Mouse (Mus musculus) T-helper 17 cell (primary cell): ENCODE results near the gene Vapb.
"Not testable (repeated sequence)": the region's sequence is repeated elsewhere in the genome, so short reads cannot be mapped to it uniquely, and the experiment has no call there.

Experiments used
- in situ Hi-C, 2 experiments: fragments of 300-600 bp; cut with MboI, MseI; formaldehyde crosslinking; loops; 1 replicate in 1 of 2; 2 replicates in 1 of 2; pipeline ENCODE4 v1.15.1; 2025; ENCODE audit warnings: high pct_unique_total_duplicates in 2 of 2

The Vapb gene

DNA sequence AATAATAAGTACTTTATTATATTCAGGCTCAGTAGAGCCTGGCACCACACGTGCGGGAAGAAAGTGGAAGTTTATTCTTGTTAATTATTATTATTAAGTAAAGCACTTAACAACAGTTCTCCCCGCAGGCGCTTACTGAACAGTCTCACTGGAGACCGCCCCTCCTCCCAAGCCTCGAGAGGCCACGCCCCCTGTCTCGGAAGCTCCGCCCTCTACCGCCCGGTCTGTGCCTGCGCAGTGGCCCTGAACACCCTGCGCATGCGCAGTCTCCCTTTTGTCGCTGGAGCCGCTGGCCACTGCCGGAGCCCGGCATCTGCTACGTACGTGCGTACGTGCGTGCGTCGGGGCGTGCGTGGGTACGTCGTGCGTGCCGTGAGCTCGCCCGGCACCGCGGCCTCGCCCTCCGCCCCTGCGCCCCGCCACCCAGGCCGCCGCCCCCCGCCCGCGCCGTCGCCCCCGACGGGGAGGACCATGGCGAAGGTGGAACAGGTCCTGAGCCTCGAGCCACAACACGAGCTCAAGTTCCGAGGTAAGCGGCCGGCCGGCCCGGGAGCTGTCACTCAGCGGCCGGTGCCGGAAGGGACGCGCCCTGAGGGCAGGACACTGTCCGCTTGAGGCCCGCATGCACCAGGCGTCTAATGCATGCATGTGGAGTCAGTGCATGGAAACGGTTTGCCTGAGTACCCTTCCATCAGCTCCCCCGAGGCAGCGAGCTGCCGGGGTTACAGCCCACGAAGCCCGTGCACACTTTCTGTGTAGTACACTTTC, at the start of gene Vapb:
Vapb (plus strand) TSS at position 290 of the 768 bp plus-strand sequence.
- in situ Hi-C loops: loop anchor here in 1 of 2 experiments (5.0 kb wide), 1 partner anchor 80 kb away; the partner anchor contains the start of gene Rab22a

- in situ Hi-C loops: no loop called here
Observed at GRCm38 (mm10) chr2:173689835-173690234, 47.5 kb upstream of the Vapb start.

DNA sequence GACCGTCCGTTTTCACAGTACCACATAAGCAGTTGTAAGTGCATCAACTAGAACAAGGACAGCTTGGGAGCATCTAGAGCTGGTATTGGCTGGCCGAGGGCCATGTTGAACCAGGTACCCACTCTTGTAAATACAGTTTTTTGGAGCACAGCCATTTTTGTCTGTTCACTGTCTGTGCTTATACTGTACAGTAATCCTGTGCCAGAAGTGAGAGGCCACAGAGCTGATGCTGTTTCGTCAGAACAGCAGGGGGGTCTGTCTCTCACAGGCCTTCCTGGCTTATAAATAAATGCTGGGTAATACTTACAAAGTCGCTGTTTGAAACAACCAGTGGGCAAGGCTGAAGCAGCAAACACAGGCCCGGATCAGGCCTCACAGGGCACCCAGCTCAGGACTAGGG, 45.6 kb upstream of the Vapb start:
- in situ Hi-C loops: no loop called here

GRCm38 (mm10) chr2:173692693-173693092, 44.6 kb upstream of the Vapb start:
- in situ Hi-C loops: no loop called here

- in situ Hi-C loops: no loop called here
Observed at GRCm38 (mm10) chr2:173698850-173699249, 38.5 kb upstream of the Vapb start.

DNA sequence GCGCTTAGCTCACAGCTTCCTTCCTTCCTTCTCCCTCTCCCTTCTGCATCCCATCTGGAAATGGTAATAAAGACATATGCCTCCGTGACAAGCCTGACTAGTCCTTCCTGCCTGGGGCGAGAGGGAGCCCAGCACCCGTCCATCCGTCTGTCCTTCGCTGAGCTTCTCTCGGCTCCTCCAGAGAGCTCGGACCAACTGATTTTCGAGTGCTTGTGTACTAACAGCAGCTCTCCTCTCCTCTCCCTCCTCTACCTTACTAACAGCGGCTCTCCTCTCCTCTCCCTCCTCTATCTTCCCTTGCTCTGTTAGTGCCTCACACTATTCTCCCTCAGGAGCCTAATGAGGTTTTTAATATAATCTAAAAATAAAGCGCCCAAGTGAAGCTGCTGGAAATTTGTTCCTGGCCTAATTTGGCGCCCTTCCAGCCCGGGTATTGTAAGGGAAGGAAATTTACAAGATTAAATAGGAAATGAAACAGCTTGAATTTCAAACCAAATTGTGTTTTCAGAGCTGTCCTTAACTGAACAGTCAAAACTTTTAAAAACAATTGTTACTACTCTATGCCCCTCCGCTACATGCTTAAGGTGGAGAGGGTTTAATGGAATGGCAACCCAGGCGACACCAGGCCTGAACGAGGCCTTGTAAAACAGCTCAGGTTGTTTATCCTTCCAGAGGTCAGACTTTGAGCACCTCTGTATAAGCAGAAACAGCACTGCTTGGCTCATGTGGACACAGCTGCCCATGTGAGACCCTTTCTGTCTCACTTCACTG, 35.0 kb upstream of the Vapb start:
- in situ Hi-C loops: no loop called here

GRCm38 (mm10) chr2:173702867-173703237, 34.5 kb upstream of the Vapb start:
- in situ Hi-C loops: no loop called here

DNA sequence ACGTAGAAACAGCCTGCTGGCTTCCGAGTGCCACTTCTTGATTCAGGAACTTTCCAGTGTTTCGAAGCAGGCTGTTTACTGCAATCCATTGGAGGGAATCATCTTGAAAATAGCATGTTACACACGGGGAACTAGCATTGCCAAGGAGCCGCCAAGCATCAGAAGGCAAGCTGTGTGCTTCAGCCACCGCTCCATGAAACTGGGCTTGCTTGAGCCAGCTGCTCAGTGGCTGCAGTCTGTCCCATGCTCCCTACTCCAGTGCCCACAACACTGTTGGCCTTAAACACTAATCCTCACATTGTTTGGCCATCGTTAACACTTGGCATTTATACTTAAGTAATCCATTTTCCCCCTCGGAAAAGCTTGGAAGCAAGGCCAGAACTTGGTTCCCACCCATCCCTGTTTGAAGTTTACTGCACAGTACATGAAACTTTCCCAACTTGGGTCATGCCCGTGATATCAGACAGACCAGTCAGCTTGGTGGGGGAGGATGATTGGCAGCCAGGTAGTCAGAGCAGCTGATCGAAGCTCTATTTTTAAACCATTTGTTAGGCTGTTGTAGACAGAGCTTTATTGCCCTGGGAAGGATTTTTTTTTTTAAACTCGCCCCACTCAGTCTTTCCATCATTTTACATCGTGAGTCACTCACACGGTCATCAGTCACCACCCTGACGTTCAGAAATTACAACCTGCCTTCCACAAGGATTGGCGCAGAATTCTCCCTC, 31.3 kb upstream of the Vapb start:
- in situ Hi-C loops: no loop called here

DNA sequence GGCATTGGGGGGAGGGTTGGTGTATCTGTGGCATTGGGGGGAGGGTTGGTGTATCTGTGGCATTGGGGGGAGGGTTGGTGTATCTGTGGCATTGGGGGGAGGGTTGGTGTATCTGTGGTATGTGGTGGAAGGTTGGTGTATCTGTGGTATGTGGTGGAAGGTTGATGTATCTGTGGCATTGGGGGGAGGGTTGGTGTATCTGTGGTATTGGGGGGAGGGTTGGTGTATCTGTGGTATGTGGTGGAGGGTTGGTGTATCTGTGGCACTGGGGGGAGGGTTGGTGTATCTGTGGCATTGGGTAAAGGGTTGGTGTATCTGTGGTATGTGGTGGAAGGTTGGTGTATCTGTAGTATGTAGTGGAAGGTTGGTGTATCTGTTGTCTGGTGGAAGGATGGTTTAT, 29.7 kb upstream of the Vapb start:
- in situ Hi-C loops: not testable (repeated sequence)

GRCm38 (mm10) chr2:173710193-173710592, 27.1 kb upstream of the Vapb start:
- in situ Hi-C loops: no loop called here

DNA sequence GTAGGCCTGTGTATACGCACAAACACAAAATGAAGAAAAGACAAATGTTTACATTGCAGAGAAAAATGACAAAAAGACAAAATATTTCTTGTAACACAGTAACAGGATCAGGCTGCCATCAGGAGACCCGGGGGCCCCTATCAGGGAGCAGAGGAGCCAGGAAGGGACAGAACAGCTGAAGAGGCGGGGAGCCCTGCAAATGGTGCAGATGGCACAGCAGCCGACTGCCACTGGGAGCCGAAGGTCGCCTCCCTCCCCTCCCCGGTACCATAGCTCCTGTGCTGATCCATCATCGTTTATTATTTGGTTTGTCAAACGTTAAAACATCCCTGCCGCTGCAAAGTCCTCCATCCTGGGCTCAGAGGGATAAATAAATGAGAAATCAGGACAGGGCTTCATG, 24.7 kb upstream of the Vapb start:
- in situ Hi-C loops: no loop called here

DNA sequence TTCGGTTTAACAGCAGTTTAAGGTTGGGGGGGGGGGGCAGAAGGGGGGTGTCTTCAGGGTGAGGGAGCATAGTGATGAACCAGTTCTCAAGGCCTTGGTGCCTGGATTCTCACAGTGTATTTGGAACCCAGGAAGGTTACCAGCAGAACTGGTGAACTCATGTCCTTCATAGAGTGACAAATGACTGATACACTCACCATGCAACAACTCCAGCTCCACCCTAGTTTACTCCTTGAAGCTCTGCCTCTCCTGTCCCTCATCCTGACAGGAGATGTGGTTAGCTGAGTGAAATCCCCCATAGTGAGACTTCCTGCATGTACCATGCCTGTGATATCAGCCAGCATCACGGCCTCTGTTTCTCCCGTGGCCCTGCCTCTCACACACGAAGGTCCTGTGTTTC, 24.1 kb upstream of the Vapb start:
- in situ Hi-C loops: no loop called here

DNA sequence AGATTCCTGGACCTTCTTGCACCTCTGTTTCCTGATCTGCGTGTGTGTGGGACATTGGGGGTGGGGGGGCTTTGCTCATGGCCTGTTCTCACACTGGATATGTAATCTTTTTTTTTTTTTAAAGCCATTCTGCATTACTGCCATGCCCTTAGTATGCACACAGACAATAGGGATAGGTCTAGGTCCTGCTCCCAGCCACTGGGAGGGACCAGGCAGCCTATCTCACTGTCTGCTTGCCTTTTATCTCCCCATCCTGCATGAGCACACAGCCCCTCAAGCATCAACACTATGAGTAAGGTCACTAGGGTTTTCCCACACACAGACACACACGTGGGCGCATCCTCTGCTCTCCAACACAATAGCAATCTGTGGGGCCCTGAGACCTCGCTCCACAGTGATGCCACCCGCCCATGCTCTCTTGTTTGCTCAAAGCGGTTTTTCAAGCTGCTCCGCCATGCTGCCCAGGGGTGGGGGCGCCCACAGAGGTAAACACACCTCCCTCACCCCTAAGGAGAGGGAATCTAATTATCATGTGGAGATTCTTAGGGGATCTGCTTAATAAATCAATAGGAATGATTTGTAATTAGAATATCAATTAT, 22.6 kb upstream of the Vapb start:
- in situ Hi-C loops: no loop called here

DNA sequence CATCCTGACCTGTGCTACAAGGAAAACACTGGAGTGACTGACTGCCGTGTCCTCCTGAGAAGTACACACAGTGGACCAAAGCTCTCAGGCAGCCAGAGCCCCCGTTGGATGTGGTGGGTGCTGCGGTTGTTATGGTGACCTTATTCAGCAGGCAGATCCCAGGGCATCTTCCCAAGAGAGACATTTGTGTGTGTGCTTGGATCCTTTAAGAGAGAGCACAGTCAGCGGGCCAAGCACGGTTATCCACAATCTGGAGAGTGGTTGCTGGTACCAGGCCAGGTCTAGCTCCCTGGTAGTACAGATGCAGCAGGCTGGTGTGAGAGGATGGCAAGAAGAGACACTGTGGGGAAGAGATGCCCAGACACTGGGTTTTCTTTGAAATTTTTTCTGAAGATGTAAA, 20.3 kb upstream of the Vapb start:
- in situ Hi-C loops: no loop called here

GRCm38 (mm10) chr2:173719115-173719514, 18.2 kb upstream of the Vapb start, which contains the start of gene 1700010B08Rik:
1700010B08Rik (plus strand) TSS chr2:173719415.
- in situ Hi-C loops: not testable (repeated sequence)

- in situ Hi-C loops: no loop called here
Observed at GRCm38 (mm10) chr2:173722251-173722857, 15.0 kb upstream of the Vapb start.

GRCm38 (mm10) chr2:173724382-173724781, 12.9 kb upstream of the Vapb start:
- in situ Hi-C loops: no loop called here

- in situ Hi-C loops: no loop called here
Observed at GRCm38 (mm10) chr2:173724940-173725807, 12.1 kb upstream of the Vapb start.

- in situ Hi-C loops: no loop called here
Observed at GRCm38 (mm10) chr2:173725819-173726218, 11.5 kb upstream of the Vapb start.

GRCm38 (mm10) chr2:173730444-173730966, 6.8 kb upstream of the Vapb start:
- in situ Hi-C loops: no loop called here
